Mouse (Mus musculus): Measurements from ENCODE around the gene March10. TPM values are rescaled to one million over a fixed set of nuclear protein-coding genes. Genes with fewer than 3 reads are reported as not detected.

Gene March10
- total RNA-seq, 2 experiments from 2014 or later = not detected

DNA sequence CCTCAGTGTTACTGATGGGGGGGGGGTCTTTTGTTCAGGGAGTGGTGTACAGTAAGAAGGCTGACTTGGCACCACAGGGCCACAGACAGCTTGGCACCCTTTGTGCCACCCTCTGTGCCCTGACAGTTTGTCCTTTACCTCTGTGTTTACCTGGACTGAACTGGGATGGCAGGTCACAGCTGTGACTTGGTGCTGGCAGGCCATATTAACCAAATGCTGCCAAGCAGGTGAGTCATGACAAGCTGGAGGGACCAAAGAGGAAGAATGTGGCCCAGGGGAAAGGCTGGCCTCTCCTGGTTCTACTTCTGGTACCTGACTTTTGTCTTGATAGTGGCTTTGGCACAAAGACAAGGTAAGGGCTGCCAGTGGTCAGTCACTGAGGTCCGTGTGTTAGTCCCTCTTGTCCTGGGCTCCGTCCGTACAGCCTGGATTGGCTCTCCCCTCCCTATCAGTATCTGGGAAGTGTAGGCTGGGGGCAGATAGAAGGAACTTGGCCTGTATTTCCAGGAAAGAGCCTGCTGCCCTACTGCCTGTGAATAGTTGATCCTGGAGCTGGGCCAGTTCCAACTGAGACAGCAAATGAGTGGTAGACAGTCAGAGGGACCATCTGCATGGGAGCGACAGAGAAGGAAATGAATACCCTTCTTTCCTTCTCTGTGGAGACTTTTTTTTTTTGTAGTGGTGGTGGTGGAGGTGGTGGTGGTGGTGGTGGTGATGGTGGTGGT lies 94.3 kb downstream of the March10 start:
- ATAC-seq (replicated peaks; ENCODE audit: poor library complexity) = no peak

DNA sequence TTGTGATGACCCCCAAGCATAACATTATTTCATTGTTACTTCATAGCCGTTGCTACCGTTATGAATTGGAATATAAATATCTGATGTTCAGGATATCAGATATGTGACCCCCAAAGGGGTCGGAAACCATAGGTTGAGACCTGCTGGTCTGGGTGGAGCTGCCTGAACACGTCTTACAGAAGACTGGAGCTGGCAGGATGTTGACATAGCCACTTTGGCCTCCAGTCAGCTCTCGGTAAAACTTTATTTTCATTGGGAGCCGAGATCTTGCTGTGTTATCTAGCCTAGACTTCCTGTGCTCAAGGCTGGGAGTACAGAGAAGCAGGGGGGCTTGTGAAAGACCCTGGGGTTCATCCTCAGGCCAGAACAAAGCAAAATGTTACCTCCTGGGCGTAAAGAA lies 100.2 kb downstream of the March10 start:
- no peak for ATAC-seq (replicated peaks; ENCODE audit: poor library complexity)

DNA sequence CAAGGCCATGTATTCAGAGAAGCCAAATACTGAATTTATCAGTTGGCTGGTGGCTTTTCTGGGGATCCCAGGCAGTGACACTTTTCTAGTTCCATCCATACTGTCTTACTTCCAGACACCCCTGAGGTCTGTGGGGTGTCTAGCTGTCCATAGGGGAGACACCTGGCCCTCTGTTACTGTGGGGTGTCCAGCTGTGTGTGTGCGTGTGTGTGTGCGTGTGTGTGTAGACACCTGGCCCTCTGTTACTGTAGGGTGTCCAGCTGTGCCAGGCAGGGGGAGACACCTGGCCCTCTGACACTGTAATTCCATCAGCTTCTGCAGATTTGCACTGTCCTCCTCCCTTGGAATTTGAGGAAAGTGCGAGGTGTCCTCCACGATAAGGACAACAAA lies 102.6 kb downstream of the March10 start:
- ATAC-seq (replicated peaks; ENCODE audit: poor library complexity) = no peak

DNA sequence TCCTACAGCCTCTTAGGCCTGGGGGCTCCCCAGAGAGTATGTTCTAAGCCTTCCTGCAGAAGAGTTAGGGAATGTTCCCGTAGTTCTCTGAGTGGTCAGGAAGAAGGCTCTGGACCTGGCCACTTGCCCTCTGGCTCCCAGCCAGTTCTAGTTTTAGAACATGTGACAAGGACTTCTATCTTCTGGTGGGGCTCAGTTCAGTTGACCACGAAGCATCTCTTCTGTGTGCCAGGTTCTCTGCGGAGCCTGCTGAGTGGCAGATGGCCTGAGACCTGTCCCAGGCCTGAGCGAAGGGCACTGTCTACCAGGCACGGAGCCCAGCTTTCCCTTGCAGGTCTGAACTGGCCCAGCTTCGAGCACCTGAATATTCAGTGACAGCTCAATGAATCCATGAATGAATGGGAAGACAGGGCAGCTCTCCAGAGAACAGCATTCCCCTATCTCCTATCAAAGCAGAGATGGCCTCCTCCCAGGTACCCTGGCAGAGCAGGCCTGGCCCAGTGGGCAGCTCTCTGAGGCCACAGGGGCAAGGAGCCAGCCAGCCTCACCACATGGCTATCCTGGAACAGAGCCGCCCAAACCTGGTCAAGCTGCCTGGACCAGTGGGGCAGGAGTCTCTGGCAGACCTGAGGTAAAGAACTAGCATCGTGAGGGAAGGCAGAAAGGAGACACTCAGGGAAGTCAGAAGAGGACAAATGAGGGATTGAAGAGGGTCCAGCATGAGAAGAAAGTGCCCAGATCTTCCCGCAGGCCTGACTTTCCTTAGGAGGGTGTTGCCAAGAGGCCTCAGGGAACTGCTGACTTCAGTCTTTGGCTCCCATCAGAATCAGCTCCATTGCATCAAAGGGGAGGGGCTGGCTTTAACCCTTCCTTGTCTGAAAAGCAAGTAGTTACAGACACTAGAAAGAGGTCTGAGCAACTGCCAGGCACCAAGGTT lies 103.3 kb downstream of the March10 start:
- ATAC-seq (replicated peaks; ENCODE audit: poor library complexity) = no peak

DNA sequence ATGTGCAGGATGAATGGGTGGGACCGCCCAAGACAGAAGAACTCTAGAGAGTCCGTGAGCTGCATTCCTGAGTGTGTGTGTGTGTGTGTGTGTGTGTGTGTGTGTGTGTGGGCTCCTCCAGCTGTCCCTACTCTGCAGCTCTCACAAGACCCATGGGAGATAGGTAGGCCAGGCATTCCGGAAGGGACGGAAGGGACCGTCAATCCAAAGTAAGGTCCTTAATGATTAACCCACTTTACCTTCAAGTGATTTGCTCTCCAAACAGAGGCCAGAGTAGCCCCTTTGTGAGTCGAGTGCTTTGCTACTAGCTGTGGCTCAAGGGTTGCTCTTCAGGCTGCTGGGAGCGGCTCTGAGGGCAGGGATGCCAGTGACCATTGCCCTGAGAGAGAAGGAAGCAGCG lies 104.4 kb downstream of the March10 start:
- no peak for ATAC-seq (replicated peaks; ENCODE audit: poor library complexity)

DNA sequence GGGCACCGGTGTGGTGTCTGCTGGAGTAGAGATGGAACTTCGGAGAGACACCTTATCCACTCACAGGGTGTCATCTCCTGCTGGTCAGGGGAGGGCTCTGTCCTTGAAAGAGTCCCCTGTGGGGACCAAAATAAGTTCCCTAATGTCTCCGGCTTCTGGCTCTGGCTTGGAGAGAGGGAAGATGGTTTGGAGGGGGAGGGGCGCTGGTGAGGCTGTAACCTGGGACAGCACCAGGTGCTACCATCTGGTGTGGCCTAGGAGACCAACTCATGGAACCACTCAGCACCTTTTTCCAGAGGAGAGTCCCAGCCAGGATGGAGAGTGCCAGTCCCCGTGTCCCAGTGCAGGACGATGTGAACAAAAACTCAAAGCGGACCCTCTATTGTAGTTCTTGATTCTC lies 105.9 kb downstream of the March10 start:
- no peak for ATAC-seq (replicated peaks; ENCODE audit: poor library complexity)

DNA sequence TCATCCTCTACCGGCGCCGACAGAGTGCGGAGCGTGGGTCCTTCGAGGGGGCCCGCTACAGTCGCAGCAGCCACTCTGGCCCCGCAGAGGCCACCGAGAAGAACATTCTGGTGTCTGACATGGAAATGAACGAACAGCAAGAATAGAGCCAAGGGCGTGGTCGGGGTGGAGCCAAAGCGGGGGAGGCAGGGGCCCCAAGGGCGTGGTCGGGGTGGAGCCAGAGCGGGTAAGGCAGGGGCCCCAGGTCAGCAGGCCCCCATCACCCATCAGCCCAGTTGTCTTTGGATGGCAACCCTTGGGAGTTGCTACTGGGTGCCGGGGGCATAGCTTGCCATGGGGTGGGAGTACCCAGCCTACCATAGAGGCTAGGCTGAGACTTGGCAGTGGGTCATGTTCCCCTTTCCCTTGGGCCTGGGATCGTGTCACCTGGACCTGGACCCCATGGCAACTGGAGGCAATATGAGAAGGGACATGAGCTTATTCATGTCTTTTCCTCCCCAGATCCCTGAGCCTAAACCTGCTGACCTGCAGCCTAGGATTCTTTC lies 106.7 kb downstream of the March10 start:
- ATAC-seq (replicated peaks; ENCODE audit: poor library complexity) = no peak

DNA sequence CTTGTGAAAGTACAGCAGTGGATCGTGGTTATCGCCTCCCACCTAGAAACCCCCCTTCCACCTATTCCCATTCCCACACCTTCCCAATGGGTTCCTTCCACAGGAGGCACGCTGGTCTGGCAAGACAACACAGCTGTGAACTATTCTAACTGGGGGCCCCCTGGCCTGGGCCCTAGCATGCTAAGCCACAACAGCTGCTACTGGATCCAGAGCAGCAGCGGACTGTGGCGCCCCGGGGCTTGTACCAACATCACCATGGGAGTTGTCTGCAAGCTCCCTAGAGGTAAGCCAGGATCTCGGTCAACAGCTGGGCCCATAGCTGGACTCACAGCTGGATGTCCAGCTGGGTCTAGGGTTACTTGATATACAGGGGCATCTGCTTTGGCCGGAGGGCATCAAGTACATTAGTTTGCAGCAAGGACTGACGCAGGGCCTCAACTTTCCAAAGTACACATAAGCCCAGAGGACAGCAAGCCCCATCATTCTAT lies 108.0 kb downstream of the March10 start:
- ATAC-seq (replicated peaks; ENCODE audit: poor library complexity) = no peak

DNA sequence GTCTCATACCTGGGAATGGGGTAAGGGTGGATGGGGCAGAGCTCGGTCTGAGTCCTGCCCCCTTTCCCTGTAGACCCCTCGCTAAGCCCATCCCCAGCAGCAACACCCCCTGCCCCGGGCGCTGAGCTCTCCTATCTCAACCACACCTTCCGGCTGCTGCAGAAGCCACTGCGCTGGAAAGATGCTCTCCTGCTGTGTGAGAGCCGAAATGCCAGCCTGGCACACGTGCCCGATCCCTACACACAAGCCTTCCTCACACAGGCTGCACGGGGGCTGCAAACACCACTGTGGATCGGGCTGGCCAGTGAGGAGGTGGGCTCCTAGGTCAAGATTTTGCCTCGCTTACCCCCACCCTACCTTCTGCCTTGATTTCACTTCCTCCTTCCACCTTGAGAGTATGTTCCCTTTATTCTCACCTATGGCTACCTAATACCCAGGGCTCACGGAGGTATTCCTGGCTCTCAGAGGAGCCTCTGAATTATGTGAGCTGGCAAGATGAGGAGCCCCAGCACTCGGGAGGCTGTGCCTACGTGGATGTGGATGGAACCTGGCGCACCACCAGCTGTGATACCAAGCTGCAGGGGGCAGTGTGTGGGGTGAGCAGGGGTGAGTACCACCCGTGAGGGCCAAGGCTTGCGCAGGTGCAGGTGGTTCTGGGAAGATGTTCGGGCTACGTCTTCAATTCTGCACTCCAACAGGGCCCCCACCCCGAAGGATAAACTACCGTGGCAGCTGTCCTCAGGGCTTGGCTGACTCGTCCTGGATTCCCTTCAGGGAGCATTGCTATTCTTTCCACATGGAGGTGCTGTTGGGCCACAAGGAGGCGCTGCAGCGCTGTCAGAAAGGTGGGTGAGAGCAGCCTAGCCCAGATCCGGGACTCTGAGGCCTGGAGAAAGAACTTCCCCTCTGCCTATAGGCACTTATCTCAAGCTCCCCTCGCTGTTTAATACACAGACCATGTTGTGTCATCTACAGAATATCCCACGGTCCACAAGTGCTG lies 109.1 kb downstream of the March10 start:
- ATAC-seq (replicated peaks; ENCODE audit: poor library complexity) = peak; percentile 93

DNA sequence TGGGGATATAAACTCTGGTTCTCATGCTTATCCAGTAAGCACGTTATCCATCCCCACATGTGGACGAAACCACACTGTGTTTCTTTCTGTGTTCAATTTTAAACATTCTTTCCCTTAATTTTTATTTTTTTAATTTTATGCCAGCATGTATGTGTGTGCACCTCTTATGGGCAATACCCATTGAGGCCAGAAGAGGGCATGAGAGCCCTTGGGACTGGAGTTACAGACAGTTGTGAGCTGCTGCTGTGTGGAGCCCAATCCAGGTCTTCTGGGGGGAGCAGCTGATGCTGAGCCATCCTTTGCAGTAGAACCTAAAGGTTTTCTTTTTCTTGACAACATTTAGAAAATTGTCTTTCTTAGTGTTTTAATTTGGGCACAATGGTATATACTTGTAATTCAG lies 111.3 kb downstream of the March10 start:
- peak; percentile 59 for ATAC-seq (replicated peaks; ENCODE audit: poor library complexity)

DNA sequence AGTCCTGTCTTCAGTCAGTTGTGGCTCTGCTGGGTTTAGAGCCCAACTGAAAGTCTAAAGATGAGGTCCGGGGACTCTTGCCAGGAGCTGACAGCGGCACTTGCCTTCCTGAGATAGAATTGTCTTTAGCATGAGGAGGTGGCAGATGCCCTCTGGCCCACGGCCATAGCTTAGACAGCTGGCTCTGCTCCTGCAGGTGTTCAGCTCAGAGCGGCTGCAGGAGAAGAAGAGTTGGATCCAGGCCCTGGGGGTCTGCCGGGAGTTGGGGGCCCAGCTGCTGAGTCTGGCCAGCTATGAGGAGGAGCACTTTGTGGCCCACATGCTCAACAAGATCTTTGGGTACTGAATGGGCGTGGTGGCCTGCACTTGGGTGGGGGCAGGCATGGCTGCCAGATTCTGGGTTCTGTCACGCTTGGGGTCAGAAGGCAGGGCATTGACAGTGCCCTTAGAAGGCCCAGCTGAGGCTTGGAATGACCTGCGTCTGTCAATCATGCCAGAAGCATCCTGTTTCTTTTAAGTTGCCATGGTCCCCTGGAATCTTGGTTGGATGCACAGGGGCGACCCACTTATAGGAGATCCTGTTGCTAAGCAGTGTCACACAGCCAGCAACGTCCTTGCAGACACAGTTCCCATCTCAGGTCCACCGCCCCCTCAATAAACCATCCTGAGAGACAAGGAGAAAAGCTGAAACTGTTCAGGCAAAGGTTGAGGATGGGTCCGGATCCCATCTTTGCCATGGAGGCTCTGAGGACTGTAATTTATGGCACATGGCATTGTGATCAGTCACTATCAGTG lies 117.7 kb downstream of the March10 start:
- ATAC-seq (replicated peaks; ENCODE audit: poor library complexity) = no peak

DNA sequence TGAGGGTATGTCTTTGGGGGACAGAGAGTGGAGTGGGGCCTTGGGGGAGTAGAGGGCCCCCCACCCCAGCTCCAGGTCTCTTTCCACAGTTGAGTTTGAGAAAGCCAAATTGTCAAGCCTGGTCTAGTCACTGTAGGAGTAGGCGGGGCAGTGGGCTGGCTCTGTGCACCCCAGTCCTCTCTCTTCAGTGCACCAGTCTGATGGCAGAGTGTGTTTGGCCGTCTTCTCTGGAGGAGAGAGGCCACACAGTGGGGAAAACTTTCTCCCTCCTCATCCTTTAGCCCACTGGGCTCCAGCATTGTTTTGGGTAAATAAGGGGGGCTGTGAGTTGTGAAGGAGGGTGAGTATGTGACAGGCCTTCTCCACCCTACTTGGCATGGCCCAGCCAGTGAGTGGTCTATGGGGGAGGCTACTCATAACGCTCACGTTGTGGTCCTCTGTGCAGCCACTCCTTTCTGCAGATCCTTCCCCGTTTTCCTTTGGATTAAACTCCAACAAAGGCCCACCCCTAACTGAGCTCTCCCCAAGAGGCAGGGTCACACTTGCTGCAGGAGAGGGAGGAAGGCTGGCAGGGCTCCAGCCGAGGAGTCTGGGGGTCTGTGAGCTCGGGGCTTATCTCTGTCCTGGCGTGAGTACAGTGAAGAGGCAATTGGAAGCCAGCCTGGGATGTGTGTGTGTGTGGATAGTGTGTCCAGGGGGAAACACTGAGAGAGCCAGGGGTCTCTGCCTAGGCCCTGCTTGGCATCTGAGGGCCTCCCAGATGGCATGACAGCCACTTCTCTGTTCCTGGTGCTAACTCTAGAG lies 122.5 kb downstream of the March10 start:
- no peak for ATAC-seq (replicated peaks; ENCODE audit: poor library complexity)

DNA sequence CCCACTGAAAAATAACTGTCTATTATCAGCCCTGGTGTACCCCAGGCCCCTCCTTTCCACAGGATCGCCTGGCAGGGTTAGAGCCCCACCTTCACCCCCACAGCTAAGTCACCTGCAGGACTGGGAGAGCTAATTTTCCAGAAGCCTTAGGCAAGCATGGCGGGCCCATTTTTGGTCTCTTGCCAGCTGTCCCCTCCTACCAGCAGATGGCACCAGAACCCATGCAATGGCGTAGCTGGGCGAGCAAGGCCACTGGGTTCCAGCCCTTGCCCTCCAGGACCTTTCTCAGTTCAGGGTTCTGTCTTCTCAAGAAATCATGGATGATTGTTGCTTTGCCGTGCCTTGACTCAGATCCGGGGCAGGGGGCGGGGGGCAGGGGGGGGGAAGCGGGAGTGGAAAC lies 124.1 kb downstream of the March10 start:
- ATAC-seq (replicated peaks; ENCODE audit: poor library complexity) = peak; percentile 64

DNA sequence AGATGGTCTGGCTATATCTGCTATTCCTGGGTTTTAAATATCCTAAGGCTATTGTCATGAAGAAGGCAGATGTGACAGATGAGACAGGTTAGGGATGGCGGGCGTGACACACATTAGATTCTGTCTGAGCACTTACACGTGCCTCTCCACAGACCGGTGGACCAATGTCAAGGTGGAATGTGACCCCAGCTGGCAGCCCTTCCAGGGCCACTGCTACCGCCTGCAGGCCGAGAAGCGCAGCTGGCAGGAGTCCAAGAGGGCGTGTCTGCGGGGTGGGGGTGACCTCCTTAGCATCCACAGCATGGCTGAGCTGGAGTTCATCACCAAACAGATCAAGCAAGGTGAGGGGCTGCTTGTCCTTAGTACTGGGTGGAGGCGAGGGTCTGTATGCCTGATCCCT lies 124.8 kb downstream of the March10 start:
- ATAC-seq (replicated peaks; ENCODE audit: poor library complexity) = 0 out of 2 replicates have a peak, but pooled peaks have one; percentile 30

DNA sequence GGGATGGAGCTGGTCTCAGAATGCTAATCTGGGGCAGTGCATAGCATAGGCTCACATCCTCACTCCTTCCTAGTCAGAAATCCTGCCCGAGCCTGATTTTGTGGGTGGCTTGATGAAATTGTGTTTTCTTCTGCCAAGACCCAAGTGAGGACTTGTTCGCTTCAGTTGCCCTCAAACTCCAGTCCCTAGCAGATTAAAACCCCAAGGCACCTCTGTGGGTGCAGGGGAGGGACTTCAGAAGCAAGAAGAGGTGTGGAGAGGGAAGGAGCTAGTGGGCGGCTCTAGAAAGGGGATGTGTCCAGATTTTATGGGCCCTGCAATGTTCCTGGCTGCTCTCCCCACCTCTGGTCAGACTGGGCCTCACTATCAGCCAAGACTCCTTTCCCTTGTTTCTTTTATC lies 125.4 kb downstream of the March10 start:
- ATAC-seq (replicated peaks; ENCODE audit: poor library complexity) = no peak

DNA sequence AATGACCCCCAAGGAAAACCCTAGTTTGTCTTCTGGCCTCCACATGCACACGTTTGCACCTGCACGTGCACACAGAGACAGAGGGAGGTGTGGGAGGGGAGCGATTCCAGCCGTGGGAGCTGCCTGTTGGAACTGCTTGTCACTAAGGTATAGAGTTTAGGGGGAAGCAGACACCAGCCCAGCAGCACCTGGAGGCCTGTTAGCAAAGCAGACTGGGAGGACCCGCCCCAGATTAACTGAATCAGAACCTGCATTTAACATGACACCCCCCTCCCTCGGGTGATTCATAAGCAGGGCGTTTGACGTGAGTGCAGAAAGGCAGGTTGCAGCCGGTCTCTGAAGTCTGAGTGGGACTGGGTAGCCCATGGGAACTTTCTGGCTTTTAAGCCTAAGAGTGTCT lies 126.6 kb downstream of the March10 start:
- no peak for ATAC-seq (replicated peaks; ENCODE audit: poor library complexity)

DNA sequence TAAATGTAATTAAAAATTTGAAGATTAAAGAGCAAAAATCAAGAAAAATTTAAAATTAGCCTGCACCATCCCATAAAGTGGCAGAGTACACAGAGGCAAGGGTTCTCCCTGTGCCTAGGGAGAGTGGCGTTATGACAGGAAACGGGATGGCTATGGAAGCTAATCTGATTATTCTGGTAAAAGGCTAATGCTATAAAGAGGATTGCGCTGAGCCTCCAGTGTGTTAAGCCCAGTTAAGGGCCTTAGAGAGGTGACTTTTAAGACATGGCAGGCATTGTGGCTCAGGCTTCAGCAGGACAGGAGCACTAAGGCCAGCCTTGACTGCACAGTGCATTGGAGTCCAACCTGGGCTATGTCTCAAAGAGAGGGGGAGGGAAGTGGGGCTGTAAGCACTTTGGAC lies 129.4 kb downstream of the March10 start:
- no peak for ATAC-seq (replicated peaks; ENCODE audit: poor library complexity)

DNA sequence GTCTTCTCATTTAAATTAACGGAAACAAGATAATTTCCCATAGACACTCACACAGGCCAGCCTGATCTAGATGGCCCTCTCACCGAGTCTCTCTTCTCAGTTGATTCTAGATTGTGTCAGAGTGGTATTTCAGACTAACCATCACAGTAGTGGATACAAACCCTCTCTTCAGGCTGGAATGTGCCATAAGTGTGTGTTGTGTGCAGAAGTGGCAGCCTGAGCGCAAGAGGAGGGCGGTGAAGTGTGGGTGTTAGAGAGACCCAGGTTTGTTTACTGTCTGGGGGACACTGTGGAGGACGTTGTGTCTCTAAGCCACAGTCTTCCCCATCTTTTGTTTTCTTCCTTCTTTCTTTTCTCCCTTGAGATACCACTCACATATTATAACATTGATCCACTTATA lies 133.0 kb downstream of the March10 start:
- ATAC-seq (replicated peaks; ENCODE audit: poor library complexity) = no peak

DNA sequence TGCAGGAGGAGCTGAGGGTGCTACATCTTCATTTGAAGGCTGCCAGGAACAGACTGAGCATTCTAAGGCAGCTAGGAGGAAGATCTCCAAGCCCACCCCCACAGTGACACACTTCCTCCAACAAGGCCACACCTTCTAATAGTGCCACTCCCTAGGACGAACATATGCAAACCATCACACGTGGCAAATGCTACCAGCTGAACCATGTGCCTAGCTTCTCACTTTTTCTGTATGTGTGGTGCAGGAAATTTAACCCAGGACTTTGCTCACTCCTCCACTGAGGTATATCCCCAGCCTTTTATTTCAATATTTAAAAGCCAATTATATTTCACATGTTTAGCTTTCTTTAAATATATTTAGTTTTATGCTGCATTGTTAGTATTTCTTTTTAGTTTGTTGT lies 135.4 kb downstream of the March10 start:
- no peak for ATAC-seq (replicated peaks; ENCODE audit: poor library complexity)

Measured in megakaryocyte progenitor cell, adult 5-6 weeks (primary cell).